ENCODE assay signal across 8 mouse cellular contexts in the genomic region with DNA sequence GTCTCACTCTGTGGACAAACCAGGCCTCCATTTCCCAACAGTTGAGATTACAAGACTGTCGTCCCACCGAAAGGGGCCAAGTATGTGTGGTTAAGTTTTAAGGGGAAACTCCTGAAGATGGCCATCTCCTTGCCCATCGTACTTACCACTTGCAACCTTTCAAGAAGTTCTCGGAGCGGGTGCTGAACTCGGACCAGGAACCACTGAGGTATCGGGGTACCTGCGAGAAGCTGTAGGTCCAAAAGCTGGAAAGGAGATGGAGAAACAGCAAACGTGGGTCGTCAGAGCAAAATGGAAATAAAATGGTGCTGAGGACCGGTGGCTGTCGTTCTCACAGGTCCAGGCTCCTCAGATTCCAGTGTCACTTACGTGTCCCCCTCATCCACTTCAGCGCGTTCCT. TPM values are rescaled to one million over a fixed set of nuclear protein-coding genes. Genes with fewer than 3 reads are reported as not detected.
DNase-seq lines count a peak whose midpoint lies in the region; ATAC-seq and TF ChIP-seq lines count a peak whose summit lies in the region.

No protein-coding gene starts in this region.

- no peak for ATAC-seq in CD4-positive, CD25-positive, alpha-beta regulatory T cell, adult 4 months
- ATAC-seq in megakaryocyte, adult 5-6 weeks (ENCODE audit: poor library complexity, severe bottlenecking) = no peak
- no peak for ATAC-seq in limb, embryonic 12.5 days (ENCODE audit: insufficient number of reproducible peaks, insufficient read depth, low FRiP score, low TSS enrichment, low read depth)

- H3K4me1 ChIP-seq in megakaryocyte, embryonic 14.5 days = peaks cover 64% of the 10 kb centered on the region
- peaks cover 30% of the 10 kb centered on the region for H3K4me1 ChIP-seq in limb, embryonic 12.5 days (replicated peaks)
- peaks cover 14% of the 10 kb centered on the region; the same call in 1 of the 2 replicates for H3K4me1 ChIP-seq in small intestine, adult 2 months (ENCODE audit: control insufficient read depth, insufficient read depth, insufficient read length, low read length)

- no peak for TF ChIP-seq CTCF in small intestine, adult 2 months (IDR thresholded peaks at IDR 0.05; ENCODE audit: extremely low read depth, insufficient read length, insufficient replicate concordance, low read depth, low read length)

- H3K27me3 ChIP-seq in megakaryocyte, embryonic 14.5 days (replicated peaks) = no peaks in the 10 kb centered on the region
- H3K27me3 ChIP-seq in limb, embryonic 12.5 days = no peaks in the 10 kb centered on the region
- H3K27me3 ChIP-seq in small intestine, adult 2 months (ENCODE audit: control insufficient read depth, insufficient read depth, low read length) = no peaks in the 10 kb centered on the region

- 10% methylated on average over 15 of the region's 15 CpGs for WGBS in limb, embryonic 12.5 days
- WGBS in small intestine, adult 2 months = 3% methylated on average over 15 of the region's 15 CpGs

- H3K27ac ChIP-seq in limb, embryonic 12.5 days = no peak overlapping the region; the same call in 1 of the 2 replicates
- no peak overlapping the region for H3K27ac ChIP-seq in small intestine, adult 2 months (ENCODE audit: insufficient read depth, low read depth, low read length)

- peaks cover 49% of the 10 kb centered on the region for H3K36me3 ChIP-seq in megakaryocyte, embryonic 14.5 days (replicated peaks; ENCODE audit: low read length)
- H3K36me3 ChIP-seq in limb, embryonic 12.5 days = peaks cover 40% of the 10 kb centered on the region
- peaks cover 6% of the 10 kb centered on the region; the same call in 1 of the 2 replicates for H3K36me3 ChIP-seq in small intestine, adult 2 months (ENCODE audit: control insufficient read depth, insufficient read depth, low read length)

- H3K9me3 ChIP-seq in megakaryocyte, embryonic 14.5 days = no peaks in the 10 kb centered on the region
- no peaks in the 10 kb centered on the region for H3K9me3 ChIP-seq in limb, embryonic 12.5 days

- peak overlapping the region; percentile 87 for H3K9ac ChIP-seq in limb, embryonic 12.5 days (replicated peaks)

- H3K4me3 ChIP-seq in megakaryocyte, embryonic 14.5 days (replicated peaks) = peak overlapping the region; percentile 100
- peak overlapping the region; percentile 84 for H3K4me3 ChIP-seq in limb, embryonic 12.5 days (replicated peaks)
- peak overlapping the region; percentile 85 for H3K4me3 ChIP-seq in small intestine, adult 2 months (ENCODE audit: low read depth, low read length)

- DNase-seq in CD4-positive, CD25-positive, alpha-beta regulatory T cell, adult 2 months (ENCODE audit: low read depth, low spot score) = peak; percentile 16
- DNase-seq in T-cell, adult 2 months (ENCODE audit: low spot score) = no peak
- no peak for DNase-seq in thymus, postnatal 25 days

- no peak for TF ChIP-seq POLR2A in small intestine, adult 2 months (IDR thresholded peaks at IDR 0.05; ENCODE audit: low read depth, low read length)

- H3K4me2 ChIP-seq in limb, embryonic 12.5 days = peak overlapping the region; percentile 89

RNA-seq across cellular contexts. Expression of a gene that starts 1.8 kb away (rescaled TPM):
- 10 to 100 TPM; 23.0 to 31.9 TPM for polyA plus RNA-seq in CD4-positive, CD25-positive, alpha-beta regulatory T cell, adult 4 months (2017; shearing (Covaris generic))
- polyA plus RNA-seq in megakaryocyte, embryonic 14.5 days (2012; ENCODE audit: insufficient read depth, low replicate concordance) = 19.7 and 50.2 TPM in 2 replicates
- total RNA-seq in megakaryocyte, adult 5-6 weeks (2015) = 11.8 and 12.2 TPM in 2 replicates
- 5.3 and 5.9 TPM in 2 replicates for total RNA-seq in megakaryocyte, adult 5-6 weeks (2017)
- polyA plus RNA-seq in limb, embryonic 12.5 days (2016; fragmentation: Nextera tagmentation; extraction: Ambion mirVana) = 35.8 and 39.0 TPM in 2 replicates
- polyA plus RNA-seq in small intestine, adult 2 months (2012; rRNA removed) = 11.4 and 20.2 TPM in 2 replicates

RNA-seq across cellular contexts. Expression of a gene that starts 1.9 kb away (rescaled TPM):
- polyA plus RNA-seq in CD4-positive, CD25-positive, alpha-beta regulatory T cell, adult 4 months (2017; shearing (Covaris generic)) = 100 to 1,000 TPM; 307 to 416 TPM
- 53.2 and 68.6 TPM in 2 replicates for polyA plus RNA-seq in megakaryocyte, embryonic 14.5 days (2012; ENCODE audit: insufficient read depth, low replicate concordance)
- 59.2 and 64.7 TPM in 2 replicates for total RNA-seq in megakaryocyte, adult 5-6 weeks (2015)
- total RNA-seq in megakaryocyte, adult 5-6 weeks (2017) = 21.8 and 28.3 TPM in 2 replicates
- 175 and 180 TPM in 2 replicates for polyA plus RNA-seq in limb, embryonic 12.5 days (2016; fragmentation: Nextera tagmentation; extraction: Ambion mirVana)
- polyA plus RNA-seq in small intestine, adult 2 months (2012; rRNA removed) = 28.2 and 57.1 TPM in 2 replicates

RNA-seq across cellular contexts. Expression of a gene that starts 18.3 kb away (rescaled TPM):
- polyA plus RNA-seq in CD4-positive, CD25-positive, alpha-beta regulatory T cell, adult 4 months (2017; shearing (Covaris generic)) = under 1 TPM; 0.27 to 0.37 TPM
- polyA plus RNA-seq in megakaryocyte, embryonic 14.5 days (2012; ENCODE audit: insufficient read depth, low replicate concordance) = 0.51 and 2.1 TPM in 2 replicates
- total RNA-seq in megakaryocyte, adult 5-6 weeks (2015) = 0.11 TPM in 1 of 2 replicates, not detected in the other
- total RNA-seq in megakaryocyte, adult 5-6 weeks (2017) = 0.45 TPM in 1 of 2 replicates, not detected in the other
- 53.3 and 54.3 TPM in 2 replicates for polyA plus RNA-seq in limb, embryonic 12.5 days (2016; fragmentation: Nextera tagmentation; extraction: Ambion mirVana)
- polyA plus RNA-seq in small intestine, adult 2 months (2012; rRNA removed) = 0.79 and 1.5 TPM in 2 replicates

RNA-seq across cellular contexts. Expression of a gene that starts 27.4 kb away (rescaled TPM):
- polyA plus RNA-seq in CD4-positive, CD25-positive, alpha-beta regulatory T cell, adult 4 months (2017; shearing (Covaris generic)) = not detected
- 2.8 and 4.2 TPM in 2 replicates for polyA plus RNA-seq in megakaryocyte, embryonic 14.5 days (2012; ENCODE audit: insufficient read depth, low replicate concordance)
- total RNA-seq in megakaryocyte, adult 5-6 weeks (2015) = 0.91 and 2.2 TPM in 2 replicates
- 0.26 and 0.45 TPM in 2 replicates for total RNA-seq in megakaryocyte, adult 5-6 weeks (2017)
- 3.0 and 4.8 TPM in 2 replicates for polyA plus RNA-seq in limb, embryonic 12.5 days (2016; fragmentation: Nextera tagmentation; extraction: Ambion mirVana)
- 2.5 and 4.5 TPM in 2 replicates for polyA plus RNA-seq in small intestine, adult 2 months (2012; rRNA removed)

RNA-seq across cellular contexts. Expression of a gene that starts 29.4 kb away (rescaled TPM):
- under 1 TPM in 1 of 2 experiments, not detected in 1; 0.09 TPM for polyA plus RNA-seq in CD4-positive, CD25-positive, alpha-beta regulatory T cell, adult 4 months (2017; shearing (Covaris generic))
- polyA plus RNA-seq in megakaryocyte, embryonic 14.5 days (2012; ENCODE audit: insufficient read depth, low replicate concordance) = 0.95 TPM in 1 of 2 replicates, not detected in the other
- 0.54 and 1.8 TPM in 2 replicates for total RNA-seq in megakaryocyte, adult 5-6 weeks (2015)
- total RNA-seq in megakaryocyte, adult 5-6 weeks (2017) = 2.1 and 8.0 TPM in 2 replicates
- polyA plus RNA-seq in limb, embryonic 12.5 days (2016; fragmentation: Nextera tagmentation; extraction: Ambion mirVana) = 1.9 and 3.3 TPM in 2 replicates
- 0.22 and 0.23 TPM in 2 replicates for polyA plus RNA-seq in small intestine, adult 2 months (2012; rRNA removed)

Comparison
In these comparisons a context has a peak if more than half of its experiments do, and no peak if none do; other contexts are left out.
1. RNA of a gene that starts 18.3 kb away (polyA plus RNA-seq): 53.3 to 54.3 TPM in limb, embryonic 12.5 days; 0.79 to 1.5 TPM in small intestine, adult 2 months, 0.51 to 2.1 TPM in megakaryocyte, embryonic 14.5 days and 0.27 to 0.37 TPM in CD4-positive, CD25-positive, alpha-beta regulatory T cell, adult 4 months; every median in the first group is over 10 times any median in the second.
2. Peak in every context shown above with its lines, with median percentiles within 50 percentile points of each other: H3K4me3 ChIP-seq.